Mouse (Mus musculus): Measurements from ENCODE around the gene Vmn1r86.

GRCm38 (mm10) chr7:13054287-13055010 lies 65.3 kb downstream of the Vmn1r86 start, which contains the start of gene Mzf1:
- no peak for TF ChIP-seq CTCF (IDR thresholded peaks at IDR 0.05; ENCODE audit: low read depth)
- no peak for TF ChIP-seq EP300 (IDR thresholded peaks at IDR 0.05; ENCODE audit: low read depth)
